Mouse (Mus musculus) ovary, postnatal 36 days (tissue): Measurements from ENCODE around the gene Stk17b.
"Not testable (repeated sequence)": the region's sequence is repeated elsewhere in the genome, so short reads cannot be mapped to it uniquely, and the experiment has no call there.

ENCODE experiments used
- DNase-seq: peaks from one replicate; pipeline ENCODE4 v3.0.0; 2022; ENCODE audit warnings: low spot score, mixed read lengths

Stk17b gene

DNA sequence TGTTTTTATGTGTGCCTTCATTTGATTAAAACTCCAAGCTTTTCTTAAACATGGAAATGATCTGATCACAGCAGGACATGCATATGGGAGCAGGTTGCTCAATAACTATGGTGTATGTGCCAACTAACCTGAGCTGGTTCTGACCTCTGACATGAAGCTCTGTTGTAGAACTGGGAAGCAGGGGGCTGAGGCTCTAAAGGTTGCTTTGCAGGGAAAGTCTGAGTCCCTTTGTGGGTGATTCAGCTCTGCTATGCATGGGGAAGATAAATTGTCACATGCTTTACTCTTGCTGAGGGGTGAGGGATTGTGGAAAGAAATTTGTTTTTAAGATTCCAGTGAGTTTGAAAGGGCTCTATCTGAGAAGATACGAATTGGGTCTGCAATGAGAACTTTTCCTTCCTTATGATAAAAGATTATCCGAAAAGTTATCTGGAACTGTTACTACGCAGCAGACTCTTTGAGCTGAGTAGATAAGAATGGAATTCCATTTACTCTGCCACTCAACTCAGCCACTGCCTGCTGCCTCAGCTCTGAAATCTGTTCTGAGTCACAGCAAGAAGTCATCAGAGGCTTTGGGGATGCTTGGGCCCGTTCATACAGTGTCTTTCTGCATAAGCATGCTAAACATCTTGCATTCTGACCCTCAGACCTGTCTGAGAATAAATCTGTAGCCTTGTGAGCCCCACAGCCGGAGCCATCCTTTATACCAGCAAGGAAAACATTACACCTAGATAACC is 56.4 kb downstream of the Stk17b start:
- no peak for DNase-seq

DNA sequence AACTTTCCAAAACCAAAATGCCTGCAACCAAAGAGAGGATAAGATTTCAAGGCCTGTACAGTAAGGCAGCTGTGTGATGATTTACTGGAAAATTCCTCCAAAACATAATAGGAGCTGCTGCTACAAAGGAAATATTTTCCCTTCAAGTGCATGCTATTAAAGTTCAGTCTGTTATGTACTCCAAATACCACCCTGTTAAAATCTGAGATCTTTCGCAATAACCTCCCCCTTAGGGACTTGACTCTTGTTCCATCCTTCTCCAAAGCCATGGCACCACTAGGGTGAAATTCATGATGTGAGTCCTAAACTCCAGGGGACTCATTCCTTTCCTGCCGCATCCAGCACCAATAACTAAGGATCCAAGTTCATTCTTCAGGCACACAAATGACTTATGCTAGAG is 58.1 kb downstream of the Stk17b start:
- DNase-seq = no peak

DNA sequence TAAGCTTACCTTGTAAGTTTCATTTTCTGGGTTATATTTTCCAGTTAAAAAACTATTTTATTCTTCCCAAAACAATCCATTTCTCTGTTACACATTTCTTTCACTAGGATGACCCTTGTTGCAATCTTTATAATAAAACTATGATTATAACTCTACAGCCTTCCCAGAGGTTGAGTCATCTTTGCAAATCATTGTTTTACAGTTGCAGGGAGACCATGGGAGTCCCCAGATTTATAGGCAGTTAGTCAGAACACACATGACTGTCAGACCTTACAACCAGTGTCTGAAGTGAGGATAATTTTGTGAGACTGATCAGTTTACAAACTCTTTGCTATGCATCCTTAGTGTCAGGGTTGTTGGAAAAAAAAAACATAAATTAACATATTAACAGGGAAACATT is 63.7 kb downstream of the Stk17b start:
- no peak for DNase-seq

DNA sequence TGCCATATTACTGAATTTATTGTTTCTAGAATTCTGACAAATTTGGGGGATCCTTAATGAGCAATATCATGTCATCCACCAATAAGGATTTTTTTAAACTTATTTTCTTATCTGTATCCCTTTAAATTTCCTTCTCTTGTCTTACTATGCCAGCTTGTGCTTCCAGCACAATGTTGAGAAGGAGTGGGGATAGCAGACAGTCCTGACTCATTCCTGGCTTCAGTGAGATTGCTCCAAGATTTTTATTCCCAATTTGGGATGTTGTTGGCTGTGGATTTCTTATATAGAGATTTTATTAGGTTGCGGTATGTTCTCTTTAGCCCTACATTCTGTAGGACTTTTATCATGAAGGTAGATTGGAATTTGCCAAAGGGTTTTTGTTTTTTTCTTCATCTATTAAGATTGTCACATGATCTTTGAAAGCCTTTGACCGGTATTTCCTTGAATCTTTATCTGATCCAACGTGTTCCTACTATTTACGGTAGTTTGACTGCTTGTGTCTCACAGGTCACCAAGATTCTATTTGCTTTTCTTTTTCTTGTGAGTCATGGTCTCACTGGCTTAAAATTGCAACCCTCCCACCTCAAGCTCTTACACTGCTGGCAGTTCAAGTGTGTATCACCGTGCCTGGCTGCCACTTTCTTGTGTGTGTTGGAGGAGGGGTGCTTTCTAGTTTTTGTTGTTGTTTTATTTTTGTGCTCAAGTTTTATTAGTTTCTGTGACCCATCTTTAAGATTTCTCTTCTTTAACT is 64.2 kb downstream of the Stk17b start:
- no peak for DNase-seq

DNA sequence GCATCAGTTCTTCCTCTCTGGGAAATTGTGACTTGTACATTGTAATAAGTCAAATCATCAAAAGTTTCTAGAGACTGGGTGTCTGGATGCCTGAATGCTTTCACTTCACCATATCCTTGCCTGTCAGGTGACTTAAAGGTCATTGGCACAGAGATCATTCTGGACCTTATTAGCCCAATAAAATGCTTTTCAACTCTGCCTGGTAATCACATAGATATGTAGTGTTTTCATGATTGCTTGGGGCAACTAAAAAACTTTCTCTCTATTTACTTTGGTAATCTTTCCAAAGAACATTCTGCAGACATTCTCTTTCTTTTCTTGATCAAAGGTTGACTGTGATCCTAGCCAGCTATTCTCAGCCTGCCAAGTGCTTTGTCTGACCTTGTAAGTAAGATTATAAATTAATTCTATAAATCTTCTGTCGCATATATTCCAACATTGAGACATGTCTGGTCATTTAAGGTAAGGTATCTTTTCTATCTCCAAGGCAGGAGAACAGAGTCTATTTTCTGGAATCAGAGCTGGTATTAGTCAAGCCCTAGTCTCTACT is 69.0 kb downstream of the Stk17b start:
- no peak for DNase-seq

DNA sequence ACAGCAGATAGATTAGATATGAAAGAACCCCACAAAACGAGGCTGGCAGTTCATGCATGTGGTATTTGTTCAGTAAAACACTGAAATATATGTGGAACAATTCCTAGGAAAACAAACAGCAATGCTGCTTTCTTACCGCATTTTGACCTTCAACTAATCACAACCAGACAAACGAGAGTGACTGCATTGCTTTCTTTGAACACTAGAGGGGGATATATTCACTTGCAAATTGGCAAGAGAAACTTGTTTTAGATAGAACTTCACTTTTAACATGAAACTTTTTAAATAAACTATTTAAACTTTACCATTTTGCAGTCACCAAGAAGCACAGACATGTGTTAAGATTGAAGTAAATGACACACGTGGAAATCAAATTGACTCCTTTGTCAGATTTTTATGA is 69.6 kb downstream of the Stk17b start:
- no peak for DNase-seq

DNA sequence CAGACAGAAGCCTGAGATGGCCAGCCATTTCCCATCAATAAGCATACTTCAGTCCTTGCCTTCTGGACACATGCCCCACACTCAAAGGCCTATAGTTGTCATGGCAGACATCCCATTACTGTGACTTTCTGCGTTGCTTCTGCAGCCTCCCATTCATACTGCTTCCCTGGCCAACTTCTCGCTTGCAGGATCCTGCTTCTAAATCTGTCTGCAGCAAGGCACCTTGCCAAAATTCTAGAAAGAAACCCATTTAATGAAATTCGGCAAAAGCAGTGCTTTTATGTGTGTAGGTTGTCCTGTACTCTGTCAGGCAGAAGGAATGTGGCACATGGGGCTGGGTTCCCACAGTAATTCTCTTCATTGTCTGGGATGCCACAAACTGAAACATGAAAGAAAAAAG is 71.6 kb downstream of the Stk17b start:
- DNase-seq = not testable (repeated sequence)

DNA sequence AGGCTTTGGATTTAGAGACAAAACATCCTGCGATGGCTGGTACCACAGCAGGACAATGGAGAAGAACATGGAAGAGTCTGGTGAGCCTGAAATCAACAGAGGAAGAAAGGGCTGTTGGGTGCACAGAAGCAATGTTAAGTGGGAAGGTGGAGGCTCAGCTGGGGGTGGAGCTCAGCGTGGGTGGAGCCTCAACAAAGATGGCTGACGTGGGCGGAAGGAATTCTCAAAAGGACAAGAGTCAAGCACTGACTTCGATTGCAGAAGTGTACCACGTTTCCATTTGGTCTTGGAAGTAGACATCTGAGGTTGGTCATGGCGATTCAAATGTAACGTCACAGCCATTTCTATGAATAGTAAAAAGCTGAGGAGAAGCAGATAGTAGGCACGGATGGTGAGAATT is 74.0 kb downstream of the Stk17b start:
- DNase-seq = no peak

DNA sequence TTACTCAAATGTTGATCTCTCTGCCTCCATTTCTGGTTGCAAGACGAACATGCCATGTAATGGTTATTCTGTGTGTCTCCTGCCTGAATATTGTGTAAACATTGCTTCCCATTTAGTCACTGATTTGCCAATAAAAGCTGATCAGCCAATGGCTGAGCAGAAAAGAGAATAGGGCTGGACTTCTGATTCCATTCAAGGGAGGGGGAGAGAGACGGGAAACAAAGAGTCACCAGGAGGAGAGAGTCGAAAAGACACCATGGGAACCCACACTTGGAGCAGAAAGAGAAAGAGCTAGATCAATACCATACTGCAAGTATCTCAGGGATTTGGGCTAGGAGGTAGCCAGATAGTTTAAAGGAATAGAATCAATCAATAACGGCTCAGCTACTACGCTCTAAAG is 75.4 kb downstream of the Stk17b start:
- DNase-seq = not testable (repeated sequence)

DNA sequence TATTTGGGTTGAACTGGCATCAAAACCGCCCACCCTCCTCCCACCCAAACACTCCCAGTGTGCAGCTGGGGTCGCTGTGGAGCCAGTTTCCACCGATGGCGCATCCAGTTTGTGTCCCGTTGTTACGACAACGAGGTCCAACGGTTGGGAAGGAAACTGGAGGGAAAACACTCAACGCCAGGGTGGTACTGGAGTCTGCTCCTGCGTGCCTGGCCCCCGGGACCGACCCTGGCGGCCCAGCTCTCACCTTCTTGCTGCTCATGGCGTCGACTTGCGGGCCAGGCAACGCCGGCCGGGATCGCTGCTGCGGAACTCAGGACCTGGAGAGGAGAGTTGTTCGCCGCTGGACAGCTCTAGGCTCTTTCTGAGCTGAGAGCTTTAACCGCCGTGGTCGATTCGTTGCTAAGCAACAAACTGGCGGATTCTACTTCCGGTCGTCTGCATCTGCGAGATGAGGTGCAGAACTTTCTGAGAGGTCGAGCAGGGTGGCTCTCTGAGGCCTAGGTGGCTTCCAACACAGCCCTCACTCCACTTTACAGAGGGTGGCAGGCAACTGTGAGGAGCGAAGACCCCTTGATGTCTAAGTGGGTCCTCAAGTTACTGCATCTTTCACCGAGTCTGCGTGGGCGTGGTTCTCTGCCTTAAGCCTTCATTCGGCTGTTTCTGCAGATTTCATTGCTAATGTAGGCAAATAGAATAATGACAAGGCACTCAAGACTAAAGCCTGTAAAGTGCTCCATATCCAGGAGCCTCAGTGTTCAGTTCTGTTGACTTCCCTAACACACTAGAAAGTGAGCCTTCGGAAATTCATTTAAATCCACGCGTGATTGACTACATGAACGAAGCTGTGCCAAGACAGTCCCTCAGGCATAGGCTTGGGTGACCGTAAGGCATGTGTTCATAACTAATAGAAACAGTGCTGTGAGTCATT is 78.3 kb downstream of the Stk17b start, which contains the start of gene Dnah7a:
Dnah7a (minus strand) TSS at position 354 of the 931 bp plus-strand sequence.
- DNase-seq = peak; percentile 42
